Mouse (Mus musculus): ENCODE data around the gene Tktl1. TPM values are rescaled to one million over a fixed set of nuclear protein-coding genes. Genes with fewer than 3 reads are reported as not detected.
A peak's percentile ranks its signal among the peaks of the same experiment; 100 is the strongest.
"Not testable (repeated sequence)": the region's sequence is repeated elsewhere in the genome, so short reads cannot be mapped to it uniquely, and the experiment has no call there.

Tktl1 gene
- not detected in 2 replicates for total RNA-seq (2021)
- long read RNA-seq, result 0 reads

DNA sequence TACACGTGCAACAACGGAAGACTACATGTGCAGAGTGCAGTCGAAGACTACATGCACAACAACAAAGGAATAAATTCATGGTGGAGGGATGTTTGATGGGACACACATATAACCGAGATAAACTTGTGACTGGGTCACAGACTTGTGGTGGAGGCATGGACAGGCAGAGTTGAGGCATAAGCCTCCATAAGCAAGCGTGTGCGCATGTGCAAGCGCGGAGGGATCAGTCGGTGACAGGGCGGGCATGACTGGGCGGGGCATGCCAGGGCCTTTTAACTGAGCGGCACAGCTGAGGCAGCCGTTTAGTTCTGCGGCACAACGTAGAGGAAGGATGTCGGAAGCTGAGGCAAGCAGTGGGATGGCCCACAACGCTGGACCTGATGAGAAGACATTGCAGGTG, at the start of gene Tktl1:
TSS of gene Tktl1 (plus strand) at position 301 of the 400 bp plus-strand sequence.
- DNase-seq, result no peak

DNA sequence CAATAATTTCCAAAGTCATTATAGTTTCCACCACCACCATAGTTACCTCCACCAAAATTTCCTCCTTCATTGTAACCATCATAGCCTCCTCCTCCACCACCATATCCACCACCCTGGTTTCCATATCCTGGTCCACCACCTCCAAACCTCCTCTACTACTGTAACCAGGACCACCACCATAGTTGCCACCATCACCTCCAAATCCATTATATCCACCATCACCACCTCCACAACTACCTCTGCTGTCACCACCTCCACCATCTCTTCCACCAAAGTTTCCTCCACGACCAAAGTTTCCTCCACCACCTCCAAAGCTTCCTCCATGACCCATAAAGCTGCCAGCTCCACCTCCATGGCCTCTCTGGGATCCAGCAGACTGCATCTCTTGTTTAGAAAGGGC, 41.8 kb upstream of the Tktl1 start, which contains the start of gene Mecp2:
TSS of gene Mecp2 (minus strand) at position 101 of the 400 bp plus-strand sequence.
- not testable (repeated sequence) for DNase-seq

DNA sequence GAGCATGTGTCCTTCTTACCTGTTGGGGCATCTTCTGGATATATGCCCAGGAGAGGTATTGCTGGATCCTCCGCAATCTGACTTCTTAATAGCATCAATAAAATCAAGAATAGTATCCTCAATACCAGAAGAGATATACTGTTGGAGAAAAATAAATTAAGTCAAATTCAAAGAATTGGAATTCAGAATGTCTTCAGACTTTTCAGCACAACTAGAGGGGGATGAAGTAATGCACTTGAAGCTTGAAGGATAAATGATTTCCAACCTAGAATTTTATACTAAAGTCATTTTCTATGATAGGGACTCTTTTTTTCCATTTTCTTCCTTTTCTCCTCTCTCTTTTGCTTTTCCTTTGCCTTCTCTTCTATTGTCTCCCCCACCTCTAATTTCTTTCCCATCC, 9.3 kb upstream of the Tktl1 start, which contains the start of gene Tex28:
TSS of gene Tex28 (minus strand) at position 101 of the 400 bp plus-strand sequence.
- no peak for DNase-seq

DNA sequence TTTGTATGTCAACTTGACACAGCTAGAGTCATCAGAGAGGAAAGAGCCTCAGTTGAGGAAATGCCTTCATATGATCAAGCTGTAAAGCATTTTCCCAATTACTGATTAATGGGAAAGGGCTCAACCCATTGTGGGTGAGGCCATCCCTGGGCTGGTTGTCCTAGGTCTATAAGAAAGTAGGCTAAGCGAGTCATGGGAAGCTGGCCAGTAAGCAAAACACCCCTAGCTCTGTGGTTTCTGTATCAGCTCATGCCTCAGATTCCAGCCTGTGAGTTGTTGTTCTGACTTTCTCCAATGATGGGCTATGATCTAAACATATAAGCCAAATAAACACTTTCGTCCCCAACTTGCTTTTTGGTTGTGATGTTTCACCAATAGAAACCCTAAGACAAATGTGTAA, 26.5 kb downstream of the Tktl1 start:
- no peak for DNase-seq

DNA sequence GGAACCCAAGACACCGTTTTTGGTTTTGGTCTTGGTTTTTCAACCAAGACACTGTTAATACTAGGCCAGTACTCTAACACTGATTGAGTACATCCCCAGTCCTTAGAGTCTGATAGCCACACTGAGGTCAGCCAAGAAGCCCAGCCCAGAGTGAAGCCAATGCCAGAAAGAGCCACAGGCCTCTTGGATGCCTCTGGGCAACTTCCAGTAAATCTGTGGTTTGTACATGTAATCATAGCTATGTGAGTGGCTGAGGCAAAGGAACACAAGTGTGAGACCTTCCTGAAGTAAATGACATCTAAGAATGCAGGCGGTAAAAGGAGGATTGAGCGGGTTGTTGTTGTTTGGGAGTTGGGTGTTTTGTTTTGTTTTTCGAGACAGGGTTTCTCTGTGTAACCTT, 41.4 kb downstream of the Tktl1 start:
- DNase-seq, result no peak

DNA sequence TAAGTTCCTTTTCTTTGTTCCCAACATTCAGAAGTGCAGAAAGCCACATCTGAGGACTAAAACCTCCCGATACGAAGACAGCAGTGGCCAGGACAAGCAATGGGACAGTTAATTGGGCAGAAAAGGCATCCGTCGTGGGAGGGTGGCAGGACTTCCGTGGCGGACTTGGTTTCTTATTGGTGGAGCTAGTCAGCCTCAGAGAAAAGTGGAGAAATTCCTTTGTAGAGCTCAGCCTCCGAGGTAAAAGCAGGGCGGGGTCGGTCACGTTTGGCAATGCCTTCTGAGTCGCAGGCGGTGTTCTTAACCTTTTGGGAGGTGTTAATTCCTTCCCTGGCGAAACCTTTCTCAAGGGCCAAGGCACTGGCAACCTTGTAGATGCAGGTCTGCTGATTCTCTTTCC, 42.4 kb downstream of the Tktl1 start:
- DNase-seq, result no peak

DNA sequence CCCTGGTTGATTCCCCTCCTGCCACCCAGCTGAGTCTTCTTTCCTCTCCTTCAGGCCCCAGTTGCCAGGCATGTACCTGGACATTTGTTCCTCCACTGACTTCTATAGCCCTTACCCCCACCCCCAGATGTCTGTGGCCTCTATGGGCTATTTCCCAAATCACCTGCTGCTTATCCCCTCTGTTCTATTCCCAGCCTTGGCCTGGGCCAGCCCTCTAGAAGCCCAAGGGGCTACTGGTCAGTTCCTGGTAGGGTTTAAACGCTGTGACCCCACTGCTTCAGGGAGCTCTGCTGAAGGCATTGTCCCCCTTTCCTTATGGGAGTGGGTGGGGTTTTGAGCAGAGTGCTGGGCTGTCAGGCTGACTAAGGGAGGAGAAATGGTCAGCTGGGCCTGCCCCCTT, 43.0 kb downstream of the Tktl1 start:
- DNase-seq, result not testable (repeated sequence)

DNA sequence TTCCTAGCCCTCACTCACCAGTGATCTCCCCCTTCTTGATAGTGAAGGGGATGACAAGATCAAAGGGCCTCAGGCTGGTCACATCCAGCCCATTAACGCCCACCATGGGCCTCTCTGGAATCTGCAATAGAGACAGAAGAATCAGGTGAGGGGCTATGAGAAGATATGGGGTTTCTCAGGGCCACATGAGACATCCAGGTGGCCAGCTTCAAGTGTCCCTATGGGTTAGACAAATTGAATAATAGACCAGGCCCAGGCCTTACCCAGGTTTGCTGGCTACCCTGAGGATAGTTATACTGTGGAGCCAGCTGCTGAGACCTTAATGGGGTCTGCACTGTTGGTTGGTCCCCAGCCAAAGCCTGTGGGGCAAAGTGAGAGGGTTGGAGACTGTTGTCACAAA, 53.0 kb downstream of the Tktl1 start:
- DNase-seq, result no peak

DNA sequence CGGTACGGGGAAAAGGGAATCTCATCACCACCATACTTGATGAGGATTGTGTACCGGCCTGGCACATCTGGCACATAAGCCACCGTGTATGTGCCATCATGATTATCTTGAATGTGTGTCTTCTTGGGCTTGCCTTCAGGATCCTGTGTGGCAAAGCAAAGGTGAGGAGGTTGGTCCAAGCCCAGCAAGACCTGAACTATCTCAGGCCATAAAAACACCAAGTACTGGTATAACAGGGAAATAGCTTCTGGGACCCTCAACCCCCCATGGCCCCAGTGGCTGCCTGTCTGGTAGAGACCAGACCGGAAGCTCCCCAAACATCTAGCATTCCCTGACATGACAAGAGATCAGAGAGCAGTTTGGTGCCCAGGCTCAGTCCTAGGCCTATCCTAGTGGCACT, 56.1 kb downstream of the Tktl1 start:
- DNase-seq, result no peak

DNA sequence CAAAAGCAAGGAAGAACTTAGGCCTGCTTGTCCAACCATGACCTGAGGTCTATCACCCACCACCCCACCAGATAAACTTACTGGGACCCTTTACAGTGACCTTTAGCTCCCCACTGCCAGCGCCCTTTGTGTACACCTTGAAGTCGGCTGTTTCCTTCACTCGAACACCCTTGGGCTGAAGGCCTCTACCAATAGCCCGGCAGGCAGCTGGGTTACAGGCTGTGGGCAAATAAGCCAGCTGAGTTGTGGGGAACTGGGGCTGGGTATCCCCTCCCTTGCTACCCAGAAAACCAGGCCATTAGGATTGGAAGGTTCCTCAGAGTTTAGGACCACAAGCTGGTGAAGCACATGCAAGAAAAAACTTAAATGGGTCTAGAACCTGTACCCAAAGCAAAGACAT, 63.3 kb downstream of the Tktl1 start:
- no peak for DNase-seq

DNA sequence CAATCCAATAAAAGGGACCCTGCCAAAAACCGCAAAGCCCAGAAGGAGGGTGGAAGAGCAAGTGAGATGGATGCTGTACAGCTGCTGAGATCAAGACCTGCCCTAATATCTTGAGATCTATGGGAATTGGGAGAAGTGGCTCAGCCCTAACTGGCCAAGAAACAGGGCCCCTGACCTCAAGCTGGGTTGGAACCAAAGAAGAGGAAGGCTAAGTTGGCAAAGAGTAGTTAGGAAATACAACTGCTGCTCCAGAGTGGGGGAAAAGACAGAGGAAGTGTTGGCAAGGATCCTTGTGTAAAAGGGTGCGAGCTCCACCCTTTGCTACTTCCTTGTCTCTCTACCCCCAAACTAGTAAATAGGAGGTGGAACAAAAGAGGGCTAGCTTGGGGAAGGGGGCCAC, 66.3 kb downstream of the Tktl1 start:
- DNase-seq, result no peak

DNA sequence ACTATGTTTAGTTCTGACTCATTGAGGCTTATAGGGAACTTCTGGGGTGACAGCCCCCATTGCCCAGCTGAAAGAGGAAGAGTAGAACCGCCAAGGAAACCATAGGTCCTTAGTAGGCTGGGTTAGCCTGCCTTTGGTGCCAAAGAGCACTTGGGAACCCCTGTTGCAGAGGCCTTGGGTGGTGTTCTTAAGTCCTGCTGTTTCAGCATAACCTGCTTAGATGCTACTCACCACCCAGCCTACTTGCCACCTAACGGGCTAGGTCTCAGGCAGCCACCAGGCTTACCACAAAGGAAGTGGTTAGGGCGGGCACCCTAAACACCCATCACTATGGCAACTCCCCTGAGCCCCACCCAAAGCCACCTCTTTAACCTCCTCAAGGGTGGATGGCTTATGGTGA, 66.7 kb downstream of the Tktl1 start:
- no peak for DNase-seq

DNA sequence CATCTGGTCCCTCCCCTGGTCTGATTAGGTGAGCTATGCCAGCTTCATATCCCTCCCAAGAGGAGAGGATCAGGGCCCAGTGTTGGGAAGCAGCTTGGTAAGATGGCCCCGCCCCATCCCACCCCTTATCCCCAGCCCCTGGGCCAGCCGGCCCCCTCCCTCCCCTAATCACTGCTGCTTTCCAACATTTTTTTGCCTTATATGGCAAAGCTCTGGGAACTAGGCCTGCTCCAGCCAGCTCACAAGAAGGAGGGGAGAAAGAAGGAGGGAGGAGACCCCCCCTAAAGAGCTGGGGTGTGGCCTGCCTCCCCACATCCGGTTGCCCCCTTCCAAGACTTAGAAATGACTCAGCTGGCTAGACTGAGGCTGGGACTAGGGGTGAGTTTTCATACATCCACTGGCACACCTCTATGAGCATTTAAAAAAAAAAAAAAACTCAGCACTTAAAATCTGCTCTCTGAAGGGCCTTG, 67.6 kb downstream of the Tktl1 start:
- DNase-seq, result peak; percentile 14

DNA sequence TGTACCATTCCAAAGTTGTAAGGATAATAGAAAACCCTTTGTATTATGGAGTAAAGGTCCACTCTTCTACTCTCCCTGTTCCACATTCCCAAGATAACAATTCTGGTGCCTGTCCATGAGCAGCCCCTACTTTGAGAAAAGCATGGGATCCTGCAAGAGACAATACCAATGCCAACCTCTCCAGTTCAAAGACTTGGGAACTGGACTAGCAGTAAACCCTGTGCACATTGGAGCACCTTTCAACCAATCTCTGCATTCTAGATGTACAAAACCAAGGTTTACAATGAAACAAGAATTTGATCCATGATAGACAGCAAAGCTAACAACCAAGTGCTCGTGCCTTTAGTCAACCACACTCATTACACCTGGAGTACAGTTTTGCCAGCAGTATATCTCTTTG, 68.0 kb downstream of the Tktl1 start:
- no peak for DNase-seq

DNA sequence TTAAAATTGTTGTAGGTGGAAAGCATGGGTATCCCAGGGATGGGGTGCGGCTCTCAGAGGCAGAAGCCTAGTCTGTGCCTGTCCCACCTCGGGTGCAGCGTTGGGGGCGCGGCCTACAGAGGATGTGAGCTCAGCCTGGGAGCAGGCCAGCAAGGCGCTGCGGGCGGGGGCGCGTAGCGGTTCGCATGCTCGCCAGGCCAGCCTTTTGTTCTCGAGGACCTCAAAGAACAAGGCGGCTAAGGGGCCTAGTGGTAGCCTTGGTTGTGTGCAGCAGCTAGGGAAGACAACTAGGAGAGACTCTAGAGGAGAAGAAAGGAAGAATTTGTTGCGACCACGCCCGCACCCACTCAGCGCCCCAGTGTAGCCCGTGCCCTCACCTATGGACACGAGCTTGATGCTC, 68.6 kb downstream of the Tktl1 start:
- peak; percentile 74 for DNase-seq

DNA sequence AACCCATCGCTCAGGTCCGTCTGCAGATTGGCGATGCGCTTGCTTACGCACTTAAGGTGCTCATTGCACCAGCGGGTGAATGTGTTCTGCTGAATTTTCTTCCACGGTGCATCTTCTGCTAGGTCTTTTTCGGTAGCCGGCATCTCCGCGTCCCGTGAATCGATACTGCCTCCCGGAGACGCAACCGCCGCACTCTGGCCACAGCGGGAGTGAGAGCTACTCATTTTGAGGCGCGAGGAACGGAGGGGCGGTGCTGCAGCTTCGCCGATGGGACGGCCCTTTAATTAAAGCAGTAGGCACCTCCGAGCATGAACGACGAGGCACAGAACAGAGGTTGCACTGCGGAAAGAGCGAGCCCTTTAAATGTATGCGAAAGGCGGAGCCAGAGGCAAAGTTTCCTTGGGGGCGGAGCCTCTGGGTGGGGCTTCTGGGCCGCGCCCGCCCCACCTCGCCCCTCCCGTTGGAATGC, 69.2 kb downstream of the Tktl1 start:
- DNase-seq, result peak; percentile 82

DNA sequence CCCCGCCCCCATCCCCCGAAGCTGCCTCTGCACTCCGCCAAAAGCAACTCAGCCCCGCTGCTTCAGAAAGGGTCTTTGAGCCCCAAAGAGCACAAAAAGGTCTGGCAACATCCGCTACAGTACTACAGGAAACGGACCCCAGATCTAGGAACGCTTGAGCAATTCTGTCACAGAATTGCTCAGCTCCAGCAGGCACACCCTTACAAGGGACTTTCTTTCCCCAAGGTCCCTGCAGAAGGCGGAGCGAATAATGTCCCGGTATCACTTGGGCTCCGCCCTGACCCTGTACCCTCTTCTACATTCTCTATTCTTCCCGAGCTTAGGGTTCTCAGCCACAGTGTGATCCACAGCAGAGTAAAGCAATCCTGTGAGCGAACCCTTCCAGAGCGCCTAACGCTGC, 69.6 kb downstream of the Tktl1 start:
- no peak for DNase-seq

DNA sequence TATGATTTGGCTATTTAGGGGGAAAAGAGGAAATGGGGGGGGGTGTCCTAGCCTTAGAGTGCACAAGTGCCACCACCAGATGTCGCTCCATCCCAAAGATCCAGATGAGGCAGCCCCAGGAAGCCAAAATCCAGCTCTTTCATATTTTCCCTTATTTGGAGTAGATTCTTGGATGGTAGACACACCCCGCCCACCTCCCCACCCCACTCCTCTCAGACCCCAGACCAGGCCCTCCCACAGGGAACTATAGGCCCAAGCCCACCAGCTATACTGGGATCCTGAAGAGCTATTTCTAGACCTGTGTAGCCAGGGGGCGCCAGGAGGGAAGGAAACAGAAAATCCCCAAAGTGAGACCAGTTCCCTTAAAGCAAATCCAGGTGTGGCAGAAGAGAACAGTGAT, 71.6 kb downstream of the Tktl1 start:
- DNase-seq, result peak; percentile 56

DNA sequence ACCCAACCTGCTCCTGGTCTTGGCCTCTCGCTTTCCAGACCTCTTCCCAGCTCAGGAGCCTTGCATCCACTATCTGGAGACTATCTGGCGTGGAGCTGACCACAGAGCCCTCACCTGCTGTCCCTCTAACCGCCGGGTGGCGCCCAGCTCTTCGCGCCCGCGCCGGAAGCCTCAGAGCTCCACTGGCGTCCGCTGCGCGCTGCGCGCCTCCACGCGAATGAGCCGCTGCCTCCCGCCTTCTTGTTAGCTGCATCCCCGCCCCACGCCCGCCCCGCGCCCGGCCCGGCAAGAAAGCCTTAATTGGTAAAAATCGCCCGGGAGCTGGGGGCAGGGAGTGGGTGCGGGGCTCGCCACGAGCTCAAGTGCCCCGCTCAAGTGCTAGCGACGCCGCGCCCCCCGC, 72.6 kb downstream of the Tktl1 start, which contains the start of gene Flna:
TSS of gene Flna (minus strand) at position 206 of the 400 bp plus-strand sequence.
- peak; percentile 73 for DNase-seq

DNA sequence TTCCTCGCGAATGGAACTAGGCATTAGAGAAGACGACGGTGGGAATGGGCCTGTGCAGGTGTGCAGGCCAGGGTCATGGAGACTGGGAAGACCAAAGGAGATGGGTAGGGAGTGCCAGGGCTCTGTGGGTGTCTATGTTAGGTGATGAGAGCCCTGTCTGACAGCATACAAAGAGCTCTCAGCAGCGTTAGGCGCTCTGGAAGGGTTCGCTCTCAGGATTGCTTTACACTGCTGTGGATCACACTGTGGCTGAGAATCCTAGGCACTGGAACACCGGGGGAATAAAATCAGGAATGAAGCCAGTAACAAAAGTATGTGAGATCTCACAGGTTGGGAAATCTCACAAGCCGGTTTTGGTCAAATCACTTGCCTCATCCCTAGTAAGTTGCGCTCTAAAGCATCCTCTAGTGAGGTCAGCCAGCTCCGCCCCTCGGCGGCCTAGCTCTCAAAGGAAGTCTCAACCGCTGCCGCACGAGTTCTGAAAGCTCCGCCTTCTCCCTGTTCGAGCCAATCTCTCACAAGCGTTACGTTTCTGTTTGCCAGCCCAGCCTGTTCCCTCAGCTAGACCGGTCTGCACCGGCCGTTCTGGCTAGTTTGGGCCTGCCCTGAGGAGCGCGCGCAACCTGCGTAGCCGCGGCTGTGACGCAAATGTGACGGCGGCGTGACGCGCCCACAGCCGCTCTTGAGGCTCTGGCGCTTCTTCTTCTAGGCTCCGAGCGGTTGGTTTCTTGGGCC, 77.3 kb downstream of the Tktl1 start, which contains the start of gene Emd:
TSS of gene Emd (plus strand) at position 535 of the 735 bp plus-strand sequence.
- DNase-seq, result peak; percentile 80

DNA sequence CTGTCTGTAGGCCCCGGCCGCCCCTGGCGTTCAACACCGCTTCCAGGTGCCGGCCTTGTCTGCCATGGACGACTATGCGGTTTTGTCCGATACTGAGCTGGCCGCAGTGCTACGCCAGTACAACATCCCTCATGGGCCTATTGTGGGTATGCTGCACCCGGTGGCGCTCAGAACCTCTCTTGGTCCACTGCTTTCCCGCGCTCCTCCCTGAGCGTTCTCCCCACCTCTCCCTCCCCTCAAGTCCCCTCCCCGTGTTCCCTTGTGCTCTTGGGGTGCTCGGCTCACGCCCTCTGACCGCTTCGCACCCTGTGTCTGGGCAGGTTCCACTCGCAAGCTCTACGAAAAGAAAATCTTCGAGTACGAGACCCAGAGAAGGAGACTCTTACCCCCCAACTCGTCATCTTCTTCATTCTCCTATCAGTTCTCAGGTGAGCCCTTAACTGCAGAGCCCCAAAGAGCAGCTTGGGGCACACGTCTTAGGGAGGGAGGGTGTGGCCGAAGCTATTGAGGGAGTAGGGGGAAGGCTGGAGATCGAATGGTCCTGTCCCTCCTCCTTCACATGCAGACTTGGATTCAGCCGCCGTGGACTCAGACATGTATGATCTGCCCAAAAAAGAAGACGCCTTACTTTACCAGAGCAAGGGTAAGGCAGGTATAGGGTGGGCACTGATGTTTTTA, 78.0 kb downstream of the Tktl1 start:
- no peak for DNase-seq

DNA sequence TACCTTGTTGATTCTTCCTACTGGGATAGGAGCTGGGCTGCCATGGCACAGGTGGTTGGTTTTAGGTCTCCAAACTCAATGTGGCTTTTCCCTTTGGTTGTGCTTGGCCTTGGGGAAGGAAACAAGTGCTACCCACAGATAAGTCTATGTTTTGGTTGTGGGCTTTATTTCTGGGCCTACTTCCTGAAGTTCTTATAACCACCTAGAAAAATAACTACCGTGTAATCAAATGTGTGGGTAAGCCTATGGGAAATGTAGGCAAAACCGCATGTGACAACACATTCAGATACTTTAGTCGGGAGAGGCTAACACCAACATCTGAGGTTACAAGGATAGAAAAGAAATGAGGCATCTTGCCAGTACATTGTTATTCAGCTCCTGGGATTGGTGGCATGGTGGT, 80.7 kb downstream of the Tktl1 start:
- DNase-seq, result no peak

All from adrenal gland, postnatal 25 days (tissue).